Mouse (Mus musculus): ENCODE measurements at regions not wholly inside any gene's neighbourhood (a gene's known extent, or its start where the extent isn't known, plus 50 kb on each side); places are given as distances from the start of the nearest gene placed in this dataset.

DNA sequence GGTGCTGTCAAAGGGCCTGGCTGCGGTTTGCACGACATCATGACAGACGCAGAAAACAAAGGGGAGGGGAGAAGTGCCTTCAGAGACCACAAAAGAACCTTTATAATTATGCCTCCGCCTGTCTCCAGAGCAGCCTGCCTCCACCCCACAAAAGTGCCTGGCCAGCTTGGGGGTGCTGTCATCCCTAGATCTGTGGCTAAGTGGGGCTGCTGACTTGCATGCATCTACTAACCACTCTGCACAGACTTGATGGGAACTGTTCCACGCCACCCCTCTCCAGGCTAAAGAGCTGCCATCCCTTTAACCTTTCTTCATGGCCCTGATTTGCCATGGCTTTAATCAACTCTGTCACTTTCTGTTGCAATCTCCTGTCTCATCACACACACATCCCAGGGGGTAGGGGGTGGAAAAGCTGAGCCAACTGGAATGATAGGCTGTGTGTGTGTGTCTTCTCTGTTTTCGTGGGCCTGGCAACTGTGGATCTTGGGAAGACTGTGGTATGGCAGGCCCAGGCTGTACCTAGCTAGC, 162.4 kb upstream of the Pkdcc start:
- H3K79me2 ChIP-seq (replicated peaks; ENCODE audit: control insufficient read depth, extremely low read depth, insufficient read depth, poor library complexity, severe bottlenecking), result no peaks in the 10 kb centered on the region
- no peak overlapping the region for H3K4me3 ChIP-seq (replicated peaks in 1 of 3; ENCODE audit: low read depth in 2 of 3, low read length in 2 of 3, poor library complexity in 1 of 3)
- H3K36me3 ChIP-seq (replicated peaks in 1 of 2; ENCODE audit: control insufficient read depth in 1 of 2, insufficient read depth in 1 of 2, low read length in 1 of 2), result no peaks in the 10 kb centered on the region
- no peak overlapping the region for H3K27ac ChIP-seq (ENCODE audit: insufficient read depth, low read depth)
- dilution Hi-C loops (cut with MboI; ENCODE audit: extremely low pct_ligation_motif_present, extremely low pct_unique_long_range_greater_than_20kb, low sequenced_read_pairs) (no loop called here), in situ Hi-C loops (cut with MboI; ENCODE audit: low pct_ligation_motif_present, low pct_unique_long_range_greater_than_20kb, low sequenced_read_pairs) (loop anchor here (10.0 kb wide), 1 partner anchor 182 kb away; no protein-coding TSS in a partner anchor)
- H3K9me3 ChIP-seq (replicated peaks; ENCODE audit: low read length), result peaks cover 6% of the 10 kb centered on the region
- no peak for TF ChIP-seq JUN (IDR thresholded peaks at IDR 0.05; ENCODE audit: insufficient read depth, low read depth, low read length)
- no peak for TF ChIP-seq EP300 (IDR thresholded peaks at IDR 0.05; ENCODE audit: low read length)
- no peak for TF ChIP-seq ZC3H11A (IDR thresholded peaks at IDR 0.05; ENCODE audit: low read depth, low read length)
- TF ChIP-seq SMC3 (IDR thresholded peaks at IDR 0.05; ENCODE audit: low read depth, low read length), result no peak
- no peak for TF ChIP-seq MEF2A (IDR thresholded peaks at IDR 0.05; ENCODE audit: borderline replicate concordance, low read depth, low read length)
- no peak for TF ChIP-seq CHD1 (IDR thresholded peaks at IDR 0.05; ENCODE audit: low read depth, low read length)
- H3K4me2 ChIP-seq (ENCODE audit: insufficient read depth, low read depth, poor library complexity, severe bottlenecking), result no peak overlapping the region
- peaks cover 2% of the 10 kb centered on the region for H3K27me3 ChIP-seq (replicated peaks)
- no peak for DNase-seq (ENCODE audit: extremely low read depth)
- peaks cover 0 to 5% of the 10 kb centered on the region in 2 experiments; a peak in 2 of 4 replicates for H3K4me1 ChIP-seq (ENCODE audit: control insufficient read depth in 1 of 2, insufficient read depth in 2 of 2)
- H3K9ac ChIP-seq (ENCODE audit: insufficient read depth, low read depth), result no peak overlapping the region

DNA sequence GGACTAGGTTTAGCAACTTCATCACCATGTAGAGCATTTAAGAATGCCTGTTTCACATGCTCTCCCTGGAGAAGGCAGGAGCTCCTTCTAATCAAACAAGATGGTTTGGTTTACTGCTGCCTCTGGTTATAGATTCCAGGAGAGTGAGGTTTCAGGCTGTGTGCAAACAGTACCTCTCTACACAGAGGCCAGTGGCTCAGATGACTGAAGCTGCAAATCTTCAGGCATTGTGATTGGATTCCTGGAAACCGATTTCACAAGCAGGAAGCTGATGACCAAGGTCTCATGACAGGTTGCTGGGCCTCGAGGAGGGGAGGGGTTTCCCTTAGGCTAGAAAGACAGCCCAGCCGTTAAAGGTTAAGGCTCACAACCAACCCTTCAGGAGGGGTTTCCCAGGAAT, 157.3 kb upstream of the Pkdcc start:
- no peak for DNase-seq (ENCODE audit: extremely low read depth)
- H3K36me3 ChIP-seq (replicated peaks in 1 of 2; ENCODE audit: control insufficient read depth in 1 of 2, insufficient read depth in 1 of 2, low read length in 1 of 2), result no peaks in the 10 kb centered on the region
- peaks cover 0 to 21% of the 10 kb centered on the region in 2 experiments; a peak in 2 of 4 replicates for H3K4me1 ChIP-seq (ENCODE audit: control insufficient read depth in 1 of 2, insufficient read depth in 2 of 2)
- H3K9ac ChIP-seq (ENCODE audit: insufficient read depth, low read depth), result no peak overlapping the region
- H3K9me3 ChIP-seq (replicated peaks; ENCODE audit: low read length), result peaks cover 6% of the 10 kb centered on the region
- H3K4me2 ChIP-seq (ENCODE audit: insufficient read depth, low read depth, poor library complexity, severe bottlenecking), result no peak overlapping the region
- no peak overlapping the region for H3K4me3 ChIP-seq (replicated peaks in 1 of 3; ENCODE audit: low read depth in 2 of 3, low read length in 2 of 3, poor library complexity in 1 of 3)
- H3K27ac ChIP-seq (ENCODE audit: insufficient read depth, low read depth), result no peak overlapping the region
- TF ChIP-seq NELFE (IDR thresholded peaks at IDR 0.05; ENCODE audit: low read depth, low read length) (no peak), MAZ (IDR thresholded peaks at IDR 0.05; ENCODE audit: low read depth, low read length) (no peak), USF1 (IDR thresholded peaks at IDR 0.05; ENCODE audit: low read depth, low read length) (no peak), E2F4 (IDR thresholded peaks at IDR 0.05; ENCODE audit: insufficient replicate concordance, low read depth, low read length) (no peak), JUN (IDR thresholded peaks at IDR 0.05; ENCODE audit: insufficient read depth, low read depth, low read length) (no peak), POLR2A (IDR thresholded peaks at IDR 0.05; ENCODE audit: low read depth, low read length) (no peak), CHD2 (IDR thresholded peaks at IDR 0.05; ENCODE audit: low read length) (no peak), MAFK (IDR thresholded peaks at IDR 0.05; ENCODE audit: insufficient replicate concordance, low read length) (no peak), USF2 (conservative IDR thresholded peaks at IDR 0.05; ENCODE audit: low read depth, low read length) (no peak), IRF4 (IDR thresholded peaks at IDR 0.05; ENCODE audit: low read depth, low read length) (no peak), UBTF (IDR thresholded peaks at IDR 0.05; ENCODE audit: low read depth, low read length) (no peak), KAT2A (IDR thresholded peaks at IDR 0.05; ENCODE audit: insufficient replicate concordance, low read length) (no peak), ZC3H11A (IDR thresholded peaks at IDR 0.05; ENCODE audit: low read depth, low read length) (no peak), EP300 (IDR thresholded peaks at IDR 0.05; ENCODE audit: low read length) (no peak), ZMIZ1 (IDR thresholded peaks at IDR 0.05; ENCODE audit: low read depth, low read length) (no peak), ETS1 (conservative IDR thresholded peaks at IDR 0.05; ENCODE audit: low read depth, low read length) (no peak), ELF1 (IDR thresholded peaks at IDR 0.05; ENCODE audit: low read depth, low read length) (no peak), JUND (conservative IDR thresholded peaks at IDR 0.05; ENCODE audit: low read depth, low read length) (no peak), CHD1 (IDR thresholded peaks at IDR 0.05; ENCODE audit: low read depth, low read length) (no peak)
- dilution Hi-C loops (cut with MboI; ENCODE audit: extremely low pct_ligation_motif_present, extremely low pct_unique_long_range_greater_than_20kb, low sequenced_read_pairs), result no loop called here
- in situ Hi-C loops (cut with MboI; ENCODE audit: low pct_ligation_motif_present, low pct_unique_long_range_greater_than_20kb, low sequenced_read_pairs), result loop anchor here (10.0 kb wide), 1 partner anchor 177 kb away; no protein-coding TSS in a partner anchor
- no peaks in the 10 kb centered on the region for H3K27me3 ChIP-seq (replicated peaks)
- no peaks in the 10 kb centered on the region for H3K79me2 ChIP-seq (replicated peaks; ENCODE audit: control insufficient read depth, extremely low read depth, insufficient read depth, poor library complexity, severe bottlenecking)

All from CH12.LX (cell line).